Mouse (Mus musculus) layer of hippocampus, adult 11-12 months (tissue): Measurements from ENCODE around the gene Tmem130.

Experiments used
- DNase-seq: peaks from one replicate; pipeline ENCODE4 v3.0.0; 2022; ENCODE audit warnings: low spot score

Tmem130 gene

DNA sequence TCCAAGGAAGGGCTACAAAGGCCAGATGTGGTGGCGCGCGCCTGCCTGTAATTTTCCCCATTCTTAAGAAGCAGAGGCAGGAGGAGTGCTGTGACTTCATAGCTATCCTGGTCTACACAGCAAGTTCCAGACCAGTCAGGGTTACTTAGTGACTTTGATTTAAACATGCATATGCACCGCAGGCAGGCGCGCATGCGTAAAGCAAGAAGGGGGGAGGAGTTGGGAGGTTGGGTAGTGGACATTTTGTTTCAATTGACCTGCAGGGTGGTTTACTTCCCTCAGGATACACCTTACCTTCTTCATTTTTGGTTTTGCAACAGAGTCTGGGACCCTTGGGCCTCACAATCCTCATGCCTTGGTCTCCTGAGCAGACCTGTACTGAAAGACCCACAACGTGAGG, 32.4 kb downstream of the Tmem130 start:
- no peak for DNase-seq

DNA sequence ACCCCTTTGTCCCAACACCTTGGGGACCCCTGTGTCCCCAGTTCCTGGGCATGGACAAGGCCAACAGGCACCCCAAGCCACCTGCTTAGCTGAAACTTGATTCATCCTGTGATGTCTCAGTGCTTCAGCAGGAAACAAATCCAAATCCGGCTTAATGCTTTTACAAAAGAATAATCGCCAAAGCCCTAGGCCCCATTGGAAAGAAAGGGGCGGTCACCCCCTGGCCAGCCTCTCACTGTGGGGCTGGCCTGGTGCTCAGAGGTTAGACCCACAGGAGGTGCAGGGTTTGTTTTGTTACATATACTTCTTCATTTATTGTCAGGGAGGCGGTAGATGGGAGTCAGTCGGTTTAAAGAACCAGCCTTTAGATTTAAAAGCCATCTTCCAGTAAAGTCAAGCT, 33.4 kb downstream of the Tmem130 start:
- DNase-seq = no peak

- peak; percentile 81 for DNase-seq
Observed at GRCm38 (mm10) chr5:144727119-144727518, 34.5 kb downstream of the Tmem130 start.

GRCm38 (mm10) chr5:144725554-144725953, 36.1 kb downstream of the Tmem130 start:
- no peak for DNase-seq

- no peak for DNase-seq
Observed at GRCm38 (mm10) chr5:144724926-144725325, 36.7 kb downstream of the Tmem130 start.

- peak; percentile 32 for DNase-seq
Observed at GRCm38 (mm10) chr5:144720281-144720680, 41.3 kb downstream of the Tmem130 start.

DNA sequence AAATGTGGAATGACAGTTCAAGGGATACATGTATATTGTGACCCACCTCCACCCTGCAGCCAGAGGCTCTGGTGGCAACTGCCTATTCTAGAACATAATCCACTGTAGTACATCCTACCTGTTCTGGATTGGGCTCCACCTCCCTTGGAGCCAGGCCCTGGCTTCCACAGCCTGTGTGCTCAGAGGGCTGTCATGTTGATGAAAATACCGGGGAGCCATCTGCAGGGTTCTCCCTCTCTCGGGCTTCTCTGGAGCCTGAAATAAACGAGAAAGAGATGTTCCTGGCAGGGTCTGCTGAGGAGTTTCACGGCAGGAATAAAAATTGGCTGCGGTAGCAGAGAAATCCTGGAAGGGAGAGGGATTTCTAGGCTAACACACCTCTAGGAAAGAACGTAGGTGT, 41.8 kb downstream of the Tmem130 start:
- DNase-seq = peak; percentile 44

- DNase-seq = no peak
Observed at GRCm38 (mm10) chr5:144717186-144717585, 44.4 kb downstream of the Tmem130 start.

DNA sequence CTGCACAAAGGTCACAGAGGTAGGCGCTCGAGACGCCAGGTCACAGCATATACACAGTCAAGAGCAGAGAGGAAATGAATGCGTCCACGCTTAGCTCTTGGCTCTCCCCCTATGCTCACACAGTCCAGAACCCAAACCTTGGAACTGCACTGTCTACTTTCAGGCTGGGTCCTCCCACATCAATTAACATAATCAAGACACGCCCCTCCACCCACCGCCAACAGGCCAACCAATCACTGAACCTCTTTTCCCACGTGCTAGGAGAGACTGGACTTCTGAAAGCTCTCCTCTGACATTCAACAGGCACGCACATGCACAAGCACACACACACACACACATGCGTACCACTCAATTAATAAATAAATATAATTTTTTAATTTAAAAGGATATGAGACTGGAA, 48.2 kb downstream of the Tmem130 start:
- DNase-seq = no peak

DNA sequence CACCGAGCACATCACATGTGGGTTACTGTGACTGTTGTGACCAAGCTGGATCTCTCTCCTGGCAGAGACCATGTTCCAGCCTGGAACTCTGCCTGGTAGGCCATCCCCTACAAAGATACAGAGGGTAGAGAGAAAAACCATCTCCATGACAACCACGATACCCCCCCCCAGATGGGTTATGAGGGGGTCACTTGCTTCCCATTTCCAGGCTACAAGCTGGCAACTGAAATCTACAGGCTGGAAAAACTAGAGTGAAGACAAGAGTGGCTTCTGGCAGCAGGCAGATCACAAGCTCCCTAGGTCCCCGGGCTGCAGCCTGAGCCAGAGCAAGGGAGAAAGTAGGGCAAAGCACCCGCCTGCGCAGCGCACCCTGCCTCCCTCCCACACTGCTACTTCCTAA, 54.0 kb downstream of the Tmem130 start:
- peak; percentile 42 for DNase-seq

GRCm38 (mm10) chr5:144703464-144704368, 57.9 kb downstream of the Tmem130 start:
- peak; percentile 18 for DNase-seq

GRCm38 (mm10) chr5:144695289-144696060, 66.1 kb downstream of the Tmem130 start:
- peak; percentile 11 for DNase-seq

DNA sequence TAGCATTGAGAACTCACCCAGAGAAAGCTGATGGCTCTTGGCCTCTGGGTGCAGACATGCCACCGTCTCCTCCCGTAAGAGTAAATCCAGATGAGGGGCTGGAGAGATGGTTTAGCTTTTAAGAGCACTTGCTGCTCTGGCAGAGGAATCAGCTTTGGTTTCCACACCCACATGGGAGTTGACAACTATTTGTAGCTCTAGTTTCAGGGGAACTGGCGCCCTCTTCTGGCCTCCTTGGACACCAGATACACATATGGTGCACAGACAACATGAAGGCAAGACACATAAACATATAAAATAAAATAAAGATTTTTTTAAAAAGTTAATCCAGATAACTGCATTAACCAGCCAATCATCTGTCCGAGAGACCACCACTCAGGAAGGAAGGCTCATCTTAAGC, 67.5 kb downstream of the Tmem130 start:
- DNase-seq = no peak

DNA sequence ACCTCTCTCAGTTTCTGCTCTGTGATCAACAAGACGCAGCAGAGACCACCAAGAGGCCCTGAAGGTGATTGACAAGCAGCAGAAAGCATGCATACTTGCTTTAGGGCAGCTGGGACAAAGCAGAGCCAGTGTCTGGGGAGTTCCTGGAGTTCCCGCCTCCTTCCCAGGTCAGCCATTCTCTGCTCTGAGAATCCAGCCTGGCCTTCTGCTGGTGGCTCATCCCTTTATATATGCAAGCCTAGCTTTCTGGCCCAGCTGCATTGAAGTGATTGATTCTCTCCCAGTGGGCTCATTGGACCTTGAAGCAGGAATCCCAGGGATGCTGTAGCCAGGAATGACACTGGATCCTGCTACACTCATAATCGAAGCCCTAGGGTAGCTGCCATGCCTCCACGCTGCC, 70.2 kb downstream of the Tmem130 start:
- no peak for DNase-seq

DNA sequence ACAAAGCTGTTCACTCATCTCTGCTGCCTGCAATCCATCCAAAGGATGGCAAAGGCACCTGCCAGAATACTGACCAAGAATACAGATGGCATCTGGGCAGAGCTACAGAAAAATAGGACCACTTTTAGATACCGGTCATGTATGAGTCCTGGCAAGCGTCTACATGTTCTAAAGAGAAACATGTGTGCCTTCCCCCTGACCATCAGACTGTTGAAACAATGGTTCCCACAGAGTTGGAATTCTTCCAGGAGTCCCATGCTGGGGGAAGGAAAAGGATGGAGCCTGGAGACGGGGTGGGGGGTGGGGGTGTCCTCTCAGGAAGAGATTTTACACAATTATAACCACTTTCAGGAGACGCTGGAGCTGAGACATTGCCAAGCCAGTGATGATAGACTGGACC, 73.2 kb downstream of the Tmem130 start:
- no peak for DNase-seq
